Mouse (Mus musculus) G1E (cell line): Measurements from ENCODE around the gene Cldn15. TPM values are rescaled to one million over a fixed set of nuclear protein-coding genes. Genes with fewer than 3 reads are reported as not detected.
A peak's percentile ranks its signal among the peaks of the same experiment; 100 is the strongest.

ENCODE experiments used
- ATAC-seq: 2 replicates; pipeline ENCODE4 v1.8.0; 2016; ENCODE audit warnings: mild to moderate bottlenecking; ENCODE audit not compliant: insufficient number of reproducible peaks, poor library complexity, low FRiP score, severe bottlenecking; ENCODE audit errors: extremely low read depth
- DNase-seq: peaks from one replicate; pipeline ENCODE4 v3.0.0; 2012; ENCODE audit warnings: low spot score
- H3K27me3 ChIP-seq: 2 replicates; pipeline ENCODE4 v1.6.1; 2012; ENCODE audit warnings: mild to moderate bottlenecking, low read length, inconsistent platforms; ENCODE audit not compliant: insufficient read depth
- H3K36me3 ChIP-seq: replicated peaks from 2 replicates; pipeline ENCODE3; 2012; ENCODE audit warnings: mild to moderate bottlenecking, inconsistent platforms
- H3K4me1 ChIP-seq: 2 replicates; pipeline ENCODE4 v1.6.1; 2012; ENCODE audit warnings: low read depth, low read length, inconsistent platforms, mixed read lengths; ENCODE audit not compliant: insufficient read depth
- H3K4me3 ChIP-seq: 2 replicates; pipeline ENCODE4 v1.5.1; 2012; ENCODE audit warnings: low read depth, mild to moderate bottlenecking, inconsistent platforms, low read length, moderate library complexity, mixed read lengths
- H3K9me3 ChIP-seq: replicated peaks from 2 replicates; pipeline ENCODE4 v1.6.1; 2012; ENCODE audit warnings: inconsistent platforms
- CTCF ChIP-seq: IDR thresholded peaks from 2 replicates; pipeline ENCODE4 v1.5.1; 2012; ENCODE audit warnings: low read depth, low read length, inconsistent platforms, mixed read lengths
- GATA1 ChIP-seq: IDR thresholded peaks from 2 replicates; pipeline ENCODE4 v1.6.1; 2012; ENCODE audit warnings: borderline replicate concordance, low read length, inconsistent platforms, mixed read lengths
- GATA2 ChIP-seq: IDR thresholded peaks from 2 replicates; pipeline ENCODE4 v1.6.1; 2012; ENCODE audit warnings: low read depth, low read length, inconsistent platforms, borderline replicate concordance
- POLR2AphosphoS5 ChIP-seq: IDR thresholded peaks from 2 replicates; pipeline ENCODE4 v1.6.1; 2012; ENCODE audit warnings: low read depth, low read length, inconsistent platforms; ENCODE audit not compliant: insufficient replicate concordance
- TAL1 ChIP-seq: conservative IDR thresholded peaks from 2 replicates; pipeline ENCODE4 v1.6.1; 2012; ENCODE audit warnings: low read depth, low read length, inconsistent platforms, mixed read lengths
- polyA plus RNA-seq: library from polyadenylated mRNA; stranded (reverse); fragments of >175 nt; gene quantifications from 2 replicates; pipeline ENCODE4 v1.2.3, GENCODE M21; 2012
- total RNA-seq, 2 experiments: library from RNA; stranded (forward) in 1 of 2; stranded (reverse) in 1 of 2; fragments of 200-1000 nt in 1 of 2; fragments of >200 nt in 1 of 2; fragmentation: Nextera tagmentation in 1 of 2; gene quantifications; 2 replicates each; pipeline ENCODE4 v1.2.3; 2014 to 2017

The Cldn15 gene
- total and polyA plus RNA-seq, 3 experiments: 0.05 to 0.08 TPM; not detected in 1

DNA sequence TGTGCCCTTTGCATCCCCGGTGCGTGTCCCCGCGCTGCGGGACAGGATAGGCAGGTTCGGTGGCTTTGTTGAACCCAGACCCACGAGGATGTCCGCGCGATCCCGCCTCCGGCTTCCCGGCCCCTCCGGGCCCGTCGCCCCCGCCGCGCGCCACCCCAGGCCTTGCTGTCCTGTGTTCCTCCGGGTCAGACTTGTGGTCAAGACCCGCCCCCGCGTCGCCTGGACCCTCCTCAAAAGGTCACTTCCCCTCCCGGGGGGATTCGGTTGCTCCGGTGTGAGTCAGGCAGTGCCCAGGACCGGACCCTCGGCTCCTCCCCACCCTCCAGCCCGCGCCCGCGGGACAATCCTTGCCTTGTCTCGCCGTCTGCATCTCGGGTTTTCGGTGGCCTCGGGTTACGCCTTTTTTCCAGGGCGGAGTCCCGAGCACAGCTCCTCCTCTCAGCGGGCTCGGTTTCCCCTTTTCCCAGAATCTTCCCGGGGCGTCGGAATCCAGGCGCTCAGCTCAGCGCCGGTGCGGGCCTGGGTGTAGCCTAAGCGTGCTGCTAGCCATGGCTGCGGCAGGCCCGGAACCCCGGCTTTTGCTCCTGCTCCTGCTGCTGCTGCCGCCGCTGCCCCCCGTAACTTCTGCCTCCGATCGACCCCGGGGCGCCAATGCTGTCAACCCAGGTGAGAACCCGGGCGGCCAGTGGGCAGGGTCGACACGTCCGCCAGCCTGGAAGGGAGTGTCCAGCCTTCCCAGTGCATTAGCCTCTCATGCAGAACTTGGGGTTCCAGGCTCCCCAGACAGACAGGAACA lies 20.9 kb downstream of the Cldn15 start:
- Histone ChIP-seq H3K4me3 (peak overlapping the region; percentile 90), H3K36me3 (peaks cover 78% of the 10 kb centered on the region), H3K27me3 (no peaks in the 10 kb centered on the region), H3K4me1 (peaks cover 36% of the 10 kb centered on the region), H3K9me3 (no peaks in the 10 kb centered on the region)
- ATAC-seq: no peak
- TF ChIP-seq GATA1 (no peak), CTCF (no peak), POLR2AphosphoS5 (no peak), TAL1 (no peak), GATA2 (no peak)
- peak; percentile 71 for DNase-seq

DNA sequence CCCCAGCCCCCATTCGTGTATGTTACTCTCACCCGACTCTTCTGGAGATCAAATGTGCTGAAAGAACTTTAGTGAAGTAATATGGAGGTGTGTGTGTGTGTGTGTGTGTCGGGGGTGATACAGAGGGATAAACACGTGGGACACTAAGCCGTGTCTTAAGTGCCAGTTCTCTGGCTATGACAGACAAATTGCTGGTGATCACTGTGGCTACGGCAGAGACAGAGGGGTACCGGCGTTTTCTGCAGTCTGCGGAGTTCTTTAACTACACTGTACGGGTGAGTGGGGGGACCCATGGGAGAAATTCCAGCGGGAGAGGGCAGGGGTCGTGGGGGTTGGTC lies 21.5 kb downstream of the Cldn15 start, which contains the start of gene Znhit1:
TSS of gene Znhit1 (minus strand) at position 88 of the 338 bp plus-strand sequence.
- DNase-seq (peak; percentile 47), ATAC-seq (no peak)
- H3K4me3 ChIP-seq: peak within 1 kb of the TSS; percentile 90
- TF ChIP-seq GATA1 (no peak), TAL1 (no peak), CTCF (no peak), POLR2AphosphoS5 (no peak), GATA2 (no peak)
- H3K27me3 ChIP-seq: no peaks in the 10 kb centered on the region
- H3K4me1 ChIP-seq: peaks cover 35% of the 10 kb centered on the region
- H3K36me3 ChIP-seq: peaks cover 77% of the 10 kb centered on the region
- no peaks in the 10 kb centered on the region for H3K9me3 ChIP-seq

DNA sequence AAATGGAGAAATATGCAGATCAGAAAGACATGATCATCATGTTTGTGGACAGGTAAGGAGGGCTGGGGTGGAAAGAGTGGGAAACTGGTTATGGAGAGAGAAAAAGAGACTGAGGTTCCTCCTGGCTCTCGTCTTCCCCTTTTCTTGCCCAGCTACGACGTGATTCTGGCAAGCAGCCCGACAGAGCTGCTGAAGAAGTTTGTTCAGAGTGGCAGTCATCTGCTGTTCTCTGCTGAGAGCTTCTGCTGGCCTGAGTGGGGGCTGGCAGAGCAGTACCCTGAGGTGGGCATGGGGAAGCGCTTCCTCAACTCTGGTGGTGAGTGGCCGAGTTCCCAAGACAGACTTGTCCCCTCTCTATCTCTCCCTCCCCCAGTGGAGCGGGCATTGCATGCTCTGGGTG lies 22.0 kb downstream of the Cldn15 start:
- peak overlapping the region; percentile 90 for H3K4me3 ChIP-seq
- no peaks in the 10 kb centered on the region for H3K9me3 ChIP-seq
- ATAC-seq (no peak), DNase-seq (peak; percentile 29)
- H3K27me3 ChIP-seq: no peaks in the 10 kb centered on the region
- TF ChIP-seq TAL1 (no peak), GATA1 (no peak), POLR2AphosphoS5 (no peak), GATA2 (no peak), CTCF (no peak)
- peaks cover 77% of the 10 kb centered on the region for H3K36me3 ChIP-seq
- H3K4me1 ChIP-seq: peaks cover 37% of the 10 kb centered on the region

DNA sequence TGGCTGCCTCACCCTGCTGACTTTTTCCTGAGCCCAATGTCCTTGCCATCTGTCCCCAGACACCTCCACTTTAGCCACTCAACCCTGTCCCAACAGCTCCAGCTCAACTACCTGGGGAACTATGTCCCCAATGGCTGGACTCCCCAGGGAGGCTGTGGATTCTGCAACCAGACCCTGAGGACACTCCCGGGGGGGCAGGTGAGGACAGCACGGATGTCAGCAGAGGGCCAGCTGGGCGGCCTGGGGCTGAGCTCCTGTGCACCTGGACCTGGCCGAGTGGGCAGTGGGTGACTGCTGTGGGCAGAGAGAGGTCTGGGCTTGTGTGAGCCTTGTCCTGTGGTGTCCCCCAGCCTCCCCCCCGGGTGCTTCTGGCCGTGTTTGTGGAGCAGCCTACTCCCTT lies 23.4 kb downstream of the Cldn15 start:
- H3K36me3 ChIP-seq: peaks cover 77% of the 10 kb centered on the region
- TF ChIP-seq POLR2AphosphoS5 (no peak), TAL1 (no peak), CTCF (no peak), GATA2 (no peak), GATA1 (no peak)
- no peak for DNase-seq

DNA sequence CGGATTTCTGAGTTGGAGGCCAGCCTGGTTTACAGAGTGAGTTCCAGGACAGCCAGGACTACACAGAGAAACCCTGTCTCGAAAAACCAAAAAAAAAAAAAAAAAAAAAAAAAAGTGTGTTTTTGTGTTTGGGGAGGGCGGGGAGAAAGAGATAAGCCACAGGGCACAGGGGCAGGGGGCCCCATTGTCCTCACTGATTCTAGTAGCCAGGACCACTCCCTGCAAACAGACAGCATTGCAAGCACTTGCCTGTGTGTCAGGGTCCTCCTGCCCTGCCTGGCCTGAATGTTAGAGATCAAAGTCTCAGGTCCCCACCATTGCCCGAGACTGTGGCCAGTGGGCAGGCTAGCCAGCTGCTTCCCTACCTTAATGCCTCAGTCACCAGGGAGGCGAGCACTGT lies 33.0 kb downstream of the Cldn15 start:
- ATAC-seq: no peak
- DNase-seq: no peak

More for the DNA sequence above, 23.4 kb downstream of the Cldn15 start:
- no peak for ATAC-seq
- Histone ChIP-seq H3K4me1 (peaks cover 35% of the 10 kb centered on the region), H3K9me3 (no peaks in the 10 kb centered on the region), H3K4me3 (no peak overlapping the region), H3K27me3 (no peaks in the 10 kb centered on the region)

DNA sequence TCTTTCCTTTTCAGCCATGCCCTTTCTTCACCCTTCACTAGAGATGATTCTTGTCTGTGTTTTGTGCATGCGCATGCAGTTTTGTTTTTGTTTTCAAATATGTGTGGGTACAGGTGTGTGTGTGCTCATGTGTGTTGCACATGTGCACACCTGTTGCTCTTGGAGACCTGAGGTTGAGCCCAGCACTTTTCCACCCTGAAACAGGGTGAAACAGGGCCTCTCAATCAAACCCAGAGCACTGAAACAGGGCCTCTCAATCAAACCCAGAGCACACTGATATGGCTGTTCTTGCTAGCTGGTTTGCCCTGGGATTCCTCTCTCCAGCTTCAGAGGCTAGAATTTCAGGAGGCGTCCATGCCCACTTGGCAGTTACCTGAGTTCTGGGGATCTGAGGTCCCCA lies 34.2 kb downstream of the Cldn15 start:
- no peak overlapping the region for H3K4me3 ChIP-seq
- no peak for DNase-seq
- ATAC-seq: no peak

More for the DNA sequence above, 33.0 kb downstream of the Cldn15 start:
- Histone ChIP-seq H3K27me3 (peaks cover 12% of the 10 kb centered on the region), H3K36me3 (peaks cover 23% of the 10 kb centered on the region), H3K9me3 (no peaks in the 10 kb centered on the region), H3K4me3 (peak overlapping the region; percentile 7; the same call in 1 of the 2 replicates), H3K4me1 (peaks cover 14% of the 10 kb centered on the region)
- TF ChIP-seq POLR2AphosphoS5 (no peak), TAL1 (no peak), CTCF (no peak), GATA1 (no peak), GATA2 (no peak)

More for the DNA sequence above, 34.2 kb downstream of the Cldn15 start:
- Histone ChIP-seq H3K36me3 (peaks cover 11% of the 10 kb centered on the region), H3K27me3 (peaks cover 20% of the 10 kb centered on the region), H3K9me3 (no peaks in the 10 kb centered on the region), H3K4me1 (peaks cover 14% of the 10 kb centered on the region)
- no peak for TF ChIP-seq TAL1
- no peak for TF ChIP-seq POLR2AphosphoS5
- no peak for TF ChIP-seq GATA2
- TF ChIP-seq CTCF: no peak
